Mouse (Mus musculus) forebrain, embryonic 14.5 days (tissue): ENCODE data around the gene Cxcl17. TPM values are rescaled to one million over a fixed set of nuclear protein-coding genes. Genes with fewer than 3 reads are reported as not detected.

Experiments
- ATAC-seq: fragments of 200-750 bp; cut with Nextera tagmentation; 2 replicates; pipeline ENCODE4 v1.8.0; 2017; ENCODE audit warnings: mild to moderate bottlenecking, moderate library complexity
- DNase-seq: peaks from one replicate; pipeline ENCODE4 v3.0.0-alpha.2; 2015; ENCODE audit warnings: low spot score
- H3K27ac ChIP-seq: fragments of 300-500 bp; sonication (generic); 2 replicates; pipeline ENCODE4 v1.5.1; 2014; ENCODE audit warnings: low read depth, mild to moderate bottlenecking, control low read depth, low read length, moderate library complexity
- H3K27me3 ChIP-seq: fragments of 300-500 bp; sonication (generic); replicated peaks from 2 replicates; pipeline ENCODE4 v1.6.1; 2014; ENCODE audit warnings: low read length, control low read depth, mixed read lengths; ENCODE audit not compliant: control insufficient read depth, insufficient read depth
- H3K36me3 ChIP-seq: fragments of 300-500 bp; sonication (generic); 2 replicates; pipeline ENCODE4 v1.6.1; 2014; ENCODE audit warnings: low read length, control low read depth; ENCODE audit not compliant: control insufficient read depth, insufficient read depth
- H3K4me1 ChIP-seq: fragments of 300-500 bp; sonication (generic); 2 replicates; pipeline ENCODE4 v1.6.1; 2014; ENCODE audit warnings: antibody characterized with exemption, low read length, control low read depth; ENCODE audit not compliant: control insufficient read depth, insufficient read depth
- H3K4me2 ChIP-seq: fragments of 300-500 bp; sonication (generic); 2 replicates; pipeline ENCODE4 v1.6.1; 2014; ENCODE audit warnings: mild to moderate bottlenecking, control low read depth, low read length
- H3K4me3 ChIP-seq: fragments of 300-500 bp; sonication (generic); 2 replicates; pipeline ENCODE4 v1.5.1; 2014; ENCODE audit warnings: low read depth, low read length, control low read depth
- H3K9ac ChIP-seq: fragments of 300-500 bp; sonication (generic); 2 replicates; pipeline ENCODE4 v1.6.1; 2014; ENCODE audit warnings: mild to moderate bottlenecking, low read length, control low read depth, moderate library complexity
- H3K9me3 ChIP-seq: fragments of 300-500 bp; sonication (generic); replicated peaks from 2 replicates; pipeline ENCODE4 v1.6.1; 2016; ENCODE audit warnings: low read length, control low read depth, mixed read lengths; ENCODE audit not compliant: control insufficient read depth
- WGBS: fragments of 180-500 bp; shearing (Covaris S2); extraction: QIAGEN DNeasy Blood & Tissue Kit; methylation state at CpG from one replicate; pipeline ENCODE4 v1.1.7; 2014; 5-methylcytosine and 5-hydroxymethylcytosine counted together
- polyA plus RNA-seq: library from polyadenylated mRNA; unstranded; fragments of >200 nt; fragmentation: Nextera tagmentation; extraction: Ambion mirVana; gene quantifications from 2 replicates; pipeline ENCODE4 v1.2.1, GENCODE M21; 2014

Cxcl17 gene
- polyA plus RNA-seq, 1 experiment from 2014 or later = not detected

DNA sequence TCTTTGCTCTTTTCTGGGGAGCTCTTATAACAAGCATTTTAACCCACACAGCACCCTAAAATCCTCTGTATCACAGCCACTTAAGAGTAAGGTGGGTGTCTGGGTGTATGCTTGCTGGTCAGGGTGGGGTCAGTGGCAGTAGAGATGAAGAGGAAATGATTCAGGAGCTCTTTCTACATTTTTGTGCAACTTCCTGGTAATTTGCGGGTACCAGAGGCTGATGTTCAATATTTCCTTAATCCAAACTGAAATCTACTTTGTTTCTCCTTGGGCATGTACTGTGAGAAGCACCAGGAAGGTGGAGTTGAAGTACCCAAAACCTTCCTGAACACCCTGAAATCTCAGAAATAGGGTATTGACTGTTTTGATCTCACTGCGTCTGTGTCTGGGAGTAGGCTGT, 24.0 kb upstream of the Cxcl17 start:
- H3K4me3 ChIP-seq = no peak overlapping the region
- no peak overlapping the region for H3K4me2 ChIP-seq
- H3K27me3 ChIP-seq = no peaks in the 10 kb centered on the region
- no peak overlapping the region for H3K27ac ChIP-seq
- WGBS = 85% methylated on average over 2 of the region's 2 CpGs
- H3K9ac ChIP-seq = no peak overlapping the region
- DNase-seq (no peak), ATAC-seq (no peak)
- H3K9me3 ChIP-seq = no peaks in the 10 kb centered on the region
- H3K36me3 ChIP-seq = no peaks in the 10 kb centered on the region
- 0 out of 2 replicates have a peak, but pooled peaks cover 5% of the 10 kb centered on the region for H3K4me1 ChIP-seq

DNA sequence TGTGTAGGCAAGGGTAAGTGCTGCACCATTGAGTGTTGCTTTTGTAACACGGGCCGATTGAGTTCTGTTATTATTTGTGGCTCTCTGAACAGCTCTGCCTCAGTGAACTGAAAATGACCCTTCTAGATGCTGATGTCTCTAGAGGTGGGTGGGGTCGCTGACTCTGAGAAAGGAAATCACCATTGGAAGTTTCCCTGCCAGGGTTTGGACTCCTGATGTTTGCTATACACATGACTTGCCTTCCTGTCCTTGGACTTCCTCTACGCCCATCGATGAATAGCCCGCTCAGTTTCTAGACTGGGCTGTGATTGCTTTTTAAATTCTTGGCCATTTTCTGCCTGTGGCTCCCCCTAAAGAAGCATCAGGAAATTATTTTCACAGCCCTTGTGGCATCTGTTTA, 23.5 kb upstream of the Cxcl17 start:
- DNase-seq = no peak
- Histone ChIP-seq H3K36me3 (no peaks in the 10 kb centered on the region), H3K27ac (no peak overlapping the region), H3K4me2 (no peak overlapping the region), H3K9ac (no peak overlapping the region), H3K4me1 (0 out of 2 replicates have a peak, but pooled peaks cover 5% of the 10 kb centered on the region), H3K4me3 (no peak overlapping the region), H3K27me3 (no peaks in the 10 kb centered on the region), H3K9me3 (no peaks in the 10 kb centered on the region)
- 88% methylated on average over 6 of the region's 6 CpGs for whole genome bisulfite sequencing
- no peak for ATAC-seq

DNA sequence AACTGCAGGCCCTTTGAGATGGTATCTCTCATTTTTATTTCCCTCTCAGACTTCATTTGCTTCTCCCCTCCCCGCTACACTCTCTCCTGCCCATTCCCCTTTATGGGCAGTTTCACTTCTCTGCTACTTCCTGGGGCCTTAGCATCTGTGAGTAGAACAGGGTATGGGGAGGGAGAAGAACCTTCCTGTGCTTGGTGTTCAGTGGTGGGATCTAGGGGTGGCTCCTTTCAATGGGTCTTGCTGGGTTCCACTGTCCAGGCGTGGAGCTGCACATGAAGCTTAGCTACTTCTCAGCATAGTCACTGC, 22.8 kb upstream of the Cxcl17 start:
- Histone ChIP-seq H3K4me3 (no peak overlapping the region), H3K36me3 (no peaks in the 10 kb centered on the region), H3K9me3 (no peaks in the 10 kb centered on the region), H3K27me3 (no peaks in the 10 kb centered on the region), H3K4me2 (no peak overlapping the region), H3K4me1 (0 out of 2 replicates have a peak, but pooled peaks cover 5% of the 10 kb centered on the region), H3K27ac (no peak overlapping the region), H3K9ac (no peak overlapping the region)
- WGBS = 84% methylated on average over 2 of the region's 2 CpGs
- DNase-seq (no peak), ATAC-seq (no peak)

DNA sequence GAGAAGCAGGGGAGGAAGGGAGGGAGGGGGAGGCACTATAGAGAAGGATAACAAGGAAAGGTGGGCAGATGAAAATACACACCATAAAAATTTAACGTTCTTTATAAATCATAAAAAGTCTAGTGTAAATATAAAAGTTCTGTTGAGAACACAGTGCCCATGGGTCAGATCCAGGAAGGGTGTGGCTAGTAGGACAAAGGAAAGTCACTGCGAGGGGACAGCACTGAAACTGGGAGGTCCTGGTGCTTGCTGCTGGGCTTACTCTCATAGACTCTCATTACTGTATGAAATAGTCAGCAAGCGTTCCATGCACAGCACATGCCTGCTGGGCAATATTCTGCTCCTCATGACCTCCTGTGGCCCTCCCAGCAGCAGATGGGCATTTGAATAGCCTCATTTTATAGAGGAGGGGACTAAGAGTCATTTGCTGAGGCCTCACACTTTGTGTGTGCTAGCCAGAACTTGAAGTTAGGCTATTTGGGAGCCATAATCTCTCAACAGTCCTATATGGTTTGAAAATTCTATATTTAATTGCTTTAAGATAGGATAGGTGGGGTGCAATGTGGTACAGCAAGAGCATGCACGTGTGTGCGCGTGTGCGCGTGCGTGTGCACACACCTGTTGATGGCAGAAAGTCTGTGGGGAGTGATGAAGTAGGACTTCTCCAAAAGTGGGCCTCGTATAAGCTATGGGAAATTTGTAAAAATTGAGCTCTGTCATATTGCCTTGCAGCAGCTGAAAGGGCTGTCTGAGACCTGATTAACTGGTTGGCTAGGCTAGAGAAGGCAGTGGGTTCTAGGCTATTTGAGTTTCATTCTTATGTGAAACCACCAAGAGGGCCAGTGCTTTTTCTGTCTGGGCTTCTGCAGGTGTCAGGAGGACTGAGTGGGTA, 22.2 kb upstream of the Cxcl17 start:
- H3K4me1 ChIP-seq = 0 out of 2 replicates have a peak, but pooled peaks cover 5% of the 10 kb centered on the region
- no peak overlapping the region for H3K9ac ChIP-seq
- no peak overlapping the region for H3K27ac ChIP-seq
- no peaks in the 10 kb centered on the region for H3K9me3 ChIP-seq
- H3K4me3 ChIP-seq = no peak overlapping the region
- 89% methylated on average over 10 of the region's 10 CpGs for WGBS
- H3K4me2 ChIP-seq = no peak overlapping the region
- ATAC-seq (no peak), DNase-seq (no peak)
- H3K27me3 ChIP-seq = no peaks in the 10 kb centered on the region
- no peaks in the 10 kb centered on the region for H3K36me3 ChIP-seq

DNA sequence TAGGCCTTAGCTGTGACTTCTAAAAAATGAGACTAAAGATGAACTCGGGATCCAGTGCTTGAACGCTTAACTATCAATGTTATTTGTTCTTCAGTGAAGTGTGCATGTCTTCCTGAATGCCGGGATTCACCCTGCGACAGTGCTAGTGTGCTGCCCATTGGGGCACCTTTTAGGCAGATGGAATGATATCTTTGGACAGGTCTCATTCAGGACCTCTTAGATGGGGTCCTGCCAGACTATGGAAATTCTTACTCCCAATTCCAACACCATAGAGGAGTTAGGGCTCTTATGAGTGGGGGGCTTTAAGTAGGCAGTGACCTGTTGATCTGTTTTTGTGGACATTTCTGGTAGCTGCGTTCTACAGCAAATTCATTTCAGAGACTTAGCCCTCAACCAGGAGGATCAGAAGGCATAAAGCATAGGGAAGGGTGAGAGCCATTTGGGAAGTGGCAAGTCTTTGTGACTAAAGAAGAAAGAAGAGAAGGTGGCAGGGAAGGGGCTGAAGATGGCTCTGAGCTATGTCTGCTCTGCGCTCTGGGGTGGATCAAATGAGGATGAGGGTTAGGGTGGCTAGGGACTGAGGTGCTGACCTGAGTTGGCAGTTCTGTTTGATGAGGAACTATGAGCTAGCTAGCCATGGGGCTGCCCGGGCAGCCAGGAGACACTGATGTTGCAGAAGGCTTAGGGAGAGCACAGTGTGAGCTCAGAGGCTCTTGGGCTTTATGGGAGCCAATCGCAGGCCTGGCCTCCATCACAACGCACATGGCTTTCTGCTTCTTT, 21.3 kb upstream of the Cxcl17 start:
- H3K4me2 ChIP-seq = no peak overlapping the region
- ATAC-seq (no peak), DNase-seq (no peak)
- H3K36me3 ChIP-seq = no peaks in the 10 kb centered on the region
- no peak overlapping the region for H3K9ac ChIP-seq
- WGBS = 92% methylated on average over 9 of the region's 9 CpGs
- no peak overlapping the region for H3K4me3 ChIP-seq
- H3K9me3 ChIP-seq = no peaks in the 10 kb centered on the region
- no peaks in the 10 kb centered on the region for H3K27me3 ChIP-seq
- H3K27ac ChIP-seq = no peak overlapping the region
- 0 out of 2 replicates have a peak, but pooled peaks cover 5% of the 10 kb centered on the region for H3K4me1 ChIP-seq

DNA sequence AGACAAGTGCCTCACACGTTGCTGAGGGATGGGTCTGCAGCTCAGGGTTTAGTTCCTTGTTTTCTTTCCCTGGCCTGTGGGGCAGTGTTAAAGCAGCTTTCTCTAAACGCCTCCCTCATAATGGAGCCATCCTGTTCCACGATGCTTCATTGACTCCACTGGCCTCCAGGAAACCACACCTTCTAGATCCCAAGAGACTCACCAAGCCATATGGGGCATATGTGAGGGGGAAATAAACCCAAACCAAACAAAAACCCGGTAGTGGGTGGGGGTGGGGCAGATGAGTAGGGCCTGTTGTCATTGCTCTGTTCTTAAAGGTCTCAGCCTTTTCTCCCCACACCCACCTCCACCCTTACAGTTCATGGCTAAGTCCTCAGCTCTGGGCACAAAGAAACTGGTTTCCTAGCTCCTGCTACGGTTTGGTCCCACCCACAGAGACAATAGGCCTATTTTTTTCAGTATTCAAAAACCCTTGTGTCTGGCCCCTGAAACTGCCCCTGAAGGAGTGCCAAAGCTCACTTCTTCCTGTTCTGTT, 20.4 kb upstream of the Cxcl17 start:
- H3K36me3 ChIP-seq = no peaks in the 10 kb centered on the region
- no peak overlapping the region for H3K4me2 ChIP-seq
- H3K9ac ChIP-seq = no peak overlapping the region
- H3K27me3 ChIP-seq = no peaks in the 10 kb centered on the region
- WGBS = 9% methylated on average over 5 of the region's 5 CpGs
- H3K4me3 ChIP-seq = no peak overlapping the region
- H3K4me1 ChIP-seq = 0 out of 2 replicates have a peak, but pooled peaks cover 5% of the 10 kb centered on the region
- H3K27ac ChIP-seq = 0 out of 2 replicates have a peak overlapping the region, but pooled peaks have one; percentile 18
- H3K9me3 ChIP-seq = no peaks in the 10 kb centered on the region
- DNase-seq = peak; percentile 7
- no peak for ATAC-seq

DNA sequence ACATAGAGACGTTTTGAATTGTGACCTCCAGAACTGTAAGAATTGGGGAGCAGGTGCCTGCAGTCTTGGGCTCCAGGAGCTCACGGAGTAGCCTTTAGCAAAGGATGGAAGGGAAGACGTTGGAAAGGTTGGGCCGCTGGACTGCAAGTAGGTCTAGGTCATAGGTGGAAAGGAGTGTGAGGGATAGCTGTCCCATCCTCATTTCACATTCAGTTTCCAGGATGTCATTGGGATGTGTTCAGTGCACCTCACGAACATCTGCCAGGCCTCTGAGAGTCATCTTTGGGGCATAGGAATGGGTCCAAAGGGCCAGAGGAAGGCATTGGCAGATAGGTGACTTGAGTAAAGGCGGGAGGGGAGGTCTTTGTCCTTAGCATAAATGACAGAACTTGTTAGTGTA, 19.7 kb upstream of the Cxcl17 start:
- no peak for DNase-seq
- H3K4me2 ChIP-seq = no peak overlapping the region
- no peak for ATAC-seq
- H3K4me3 ChIP-seq = no peak overlapping the region
- H3K36me3 ChIP-seq = no peaks in the 10 kb centered on the region
- 93% methylated on average over 6 of the region's 6 CpGs for WGBS
- 0 out of 2 replicates have a peak, but pooled peaks cover 5% of the 10 kb centered on the region for H3K4me1 ChIP-seq
- no peaks in the 10 kb centered on the region for H3K27me3 ChIP-seq
- no peak overlapping the region for H3K9ac ChIP-seq
- no peaks in the 10 kb centered on the region for H3K9me3 ChIP-seq
- H3K27ac ChIP-seq = no peak overlapping the region

DNA sequence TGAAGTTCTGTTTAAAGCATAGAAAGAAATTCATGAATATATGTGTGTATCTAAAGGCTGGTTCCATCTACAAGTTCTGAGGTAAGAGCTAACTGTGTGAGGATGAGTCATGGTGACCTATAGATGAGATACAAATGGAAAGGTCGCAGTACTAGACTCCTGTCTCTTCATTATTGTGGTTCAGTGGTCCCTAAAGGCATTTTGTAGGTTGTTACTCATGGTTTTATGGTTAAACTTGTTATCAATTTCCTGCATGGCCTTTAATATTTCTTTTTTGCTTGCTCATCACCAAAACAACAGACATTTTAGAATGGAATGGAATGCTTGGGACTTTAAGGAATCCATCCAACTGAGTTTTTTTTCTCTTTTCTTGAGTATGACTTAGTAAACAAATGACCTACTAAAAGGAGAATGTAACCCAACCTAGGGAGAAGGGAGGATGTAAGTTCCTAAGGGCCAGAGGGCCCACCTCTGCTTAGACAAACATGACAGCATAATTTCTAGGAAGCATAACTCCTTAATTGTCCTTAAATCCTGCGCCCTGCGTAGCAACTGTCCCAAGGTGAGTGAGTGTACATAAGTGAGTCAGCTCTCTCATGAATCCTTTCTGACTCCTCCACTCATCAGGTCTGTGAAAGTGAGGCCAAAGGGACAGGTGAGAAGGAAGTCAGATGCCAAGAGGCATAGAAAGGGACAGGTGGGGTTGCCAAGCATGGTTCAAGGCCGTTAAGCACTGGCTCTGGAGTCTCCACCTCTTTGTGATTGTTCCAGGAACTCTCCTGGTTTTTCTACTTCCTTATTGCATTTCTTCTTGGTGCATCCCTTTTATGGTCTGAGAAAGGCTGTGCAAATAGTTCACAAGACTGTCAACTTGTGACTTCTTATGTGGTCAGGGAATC, 17.4 kb upstream of the Cxcl17 start:
- Histone ChIP-seq H3K36me3 (no peaks in the 10 kb centered on the region), H3K27ac (no peak overlapping the region), H3K4me1 (0 out of 2 replicates have a peak, but pooled peaks cover 5% of the 10 kb centered on the region), H3K4me3 (no peak overlapping the region), H3K9ac (no peak overlapping the region), H3K4me2 (no peak overlapping the region), H3K9me3 (no peaks in the 10 kb centered on the region), H3K27me3 (no peaks in the 10 kb centered on the region)
- DNase-seq = no peak
- 90% methylated on average over 4 of the region's 4 CpGs for WGBS
- no peak for ATAC-seq
